Mouse (Mus musculus) hindbrain, embryonic 11.5 days (tissue): ENCODE measurements around the gene Casq2. TPM values are rescaled to one million over a fixed set of nuclear protein-coding genes. Genes with fewer than 3 reads are reported as not detected.

Source experiments
- ATAC-seq: fragments of 200-750 bp; cut with Nextera tagmentation; 2 replicates; pipeline ENCODE4 v1.8.0; 2017; ENCODE audit warnings: mild to moderate bottlenecking, moderate TSS enrichment, moderate library complexity; ENCODE audit not compliant: low FRiP score
- DNase-seq: peaks from one replicate; pipeline ENCODE4 v3.0.0-alpha.2; 2015; ENCODE audit warnings: low spot score
- H3K27ac ChIP-seq: fragments of 300-500 bp; sonication (generic); 2 replicates; pipeline ENCODE4 v1.5.1; 2014; ENCODE audit warnings: mild to moderate bottlenecking, low read depth, low read length
- H3K27me3 ChIP-seq: fragments of 300-500 bp; sonication (generic); 2 replicates; pipeline ENCODE4 v1.6.1; 2014; ENCODE audit warnings: mild to moderate bottlenecking, low read length, moderate library complexity, mixed read lengths; ENCODE audit not compliant: control insufficient read depth, insufficient read depth
- H3K36me3 ChIP-seq: fragments of 300-500 bp; sonication (generic); 2 replicates; pipeline ENCODE4 v1.6.1; 2014; ENCODE audit warnings: mild to moderate bottlenecking, low read length, moderate library complexity, mixed read lengths; ENCODE audit not compliant: control insufficient read depth, insufficient read depth
- H3K4me1 ChIP-seq: fragments of 300-500 bp; sonication (generic); replicated peaks from 2 replicates; pipeline ENCODE4 v1.6.1; 2014; ENCODE audit warnings: low read length, mixed read lengths; ENCODE audit not compliant: control insufficient read depth, insufficient read depth
- H3K4me2 ChIP-seq: fragments of 300-500 bp; sonication (generic); replicated peaks from 2 replicates; pipeline ENCODE4 v1.6.1; 2014; ENCODE audit warnings: mild to moderate bottlenecking, low read depth, low read length
- H3K4me3 ChIP-seq: fragments of 300-500 bp; sonication (generic); 2 replicates; pipeline ENCODE4 v1.5.1; 2014; ENCODE audit warnings: low read depth, low read length
- H3K9ac ChIP-seq: fragments of 300-500 bp; sonication (generic); 2 replicates; pipeline ENCODE4 v1.6.1; 2014; ENCODE audit warnings: low read depth, low read length
- H3K9me3 ChIP-seq: fragments of 300-500 bp; sonication (generic); 2 replicates; pipeline ENCODE4 v1.6.1; 2016; ENCODE audit warnings: low read length; ENCODE audit not compliant: control insufficient read depth
- WGBS: fragments of 180-500 bp; shearing (Covaris S2); extraction: QIAGEN DNeasy Blood & Tissue Kit; methylation state at CpG from one replicate; pipeline ENCODE4 v1.1.7; 2014; 5-methylcytosine and 5-hydroxymethylcytosine counted together
- polyA plus RNA-seq: library from polyadenylated mRNA; unstranded; fragments of >200 nt; fragmentation: Nextera tagmentation; extraction: Ambion mirVana; gene quantifications from 2 replicates; pipeline ENCODE4 v1.2.1, GENCODE M21; 2014

The Casq2 gene
- polyA plus RNA-seq, 1 experiment from 2014 or later, result 0.76 TPM

- WGBS, result 8% methylated on average over 10 of the region's 10 CpGs
- Histone ChIP-seq H3K4me3 (no peak overlapping the region), H3K27ac (no peak overlapping the region), H3K4me1 (no peaks in the 10 kb centered on the region), H3K9ac (no peak overlapping the region), H3K9me3 (no peaks in the 10 kb centered on the region), H3K36me3 (no peaks in the 10 kb centered on the region), H3K4me2 (no peak overlapping the region), H3K27me3 (no peaks in the 10 kb centered on the region)
- ATAC-seq, result no peak
- no peak for DNase-seq
Measured at GRCm38 (mm10) chr3:102167555-102168210, 81.5 kb downstream of the Casq2 start.

GRCm38 (mm10) chr3:102169197-102169905 is 83.1 kb downstream of the Casq2 start:
- no peak overlapping the region for H3K9ac ChIP-seq
- DNase-seq, result no peak
- no peaks in the 10 kb centered on the region for H3K4me1 ChIP-seq
- H3K9me3 ChIP-seq, result no peaks in the 10 kb centered on the region
- H3K27me3 ChIP-seq, result no peaks in the 10 kb centered on the region
- no peak overlapping the region for H3K4me3 ChIP-seq
- 88% methylated on average over 13 of the region's 13 CpGs for WGBS
- no peak for ATAC-seq
- H3K27ac ChIP-seq, result no peak overlapping the region
- no peak overlapping the region for H3K4me2 ChIP-seq
- H3K36me3 ChIP-seq, result no peaks in the 10 kb centered on the region

- 87% methylated on average over 8 of the region's 8 CpGs for WGBS
Measured at GRCm38 (mm10) chr3:102174118-102174865, 88.1 kb downstream of the Casq2 start.

GRCm38 (mm10) chr3:102175701-102176100 is 89.5 kb downstream of the Casq2 start:
- ATAC-seq (no peak), DNase-seq (no peak)
- no peaks in the 10 kb centered on the region for H3K4me1 ChIP-seq
- no peak overlapping the region for H3K4me2 ChIP-seq
- no peaks in the 10 kb centered on the region for H3K9me3 ChIP-seq
- H3K27me3 ChIP-seq, result no peaks in the 10 kb centered on the region
- WGBS, result 88% methylated on average over 17 of the region's 18 CpGs
- H3K36me3 ChIP-seq, result no peaks in the 10 kb centered on the region
- H3K4me3 ChIP-seq, result no peak overlapping the region
- H3K9ac ChIP-seq, result no peak overlapping the region
- H3K27ac ChIP-seq, result no peak overlapping the region

More at GRCm38 (mm10) chr3:102174118-102174865, 88.1 kb downstream of the Casq2 start:
- Histone ChIP-seq H3K9ac (no peak overlapping the region), H3K4me1 (no peaks in the 10 kb centered on the region), H3K4me3 (no peak overlapping the region), H3K27ac (no peak overlapping the region), H3K9me3 (no peaks in the 10 kb centered on the region), H3K27me3 (no peaks in the 10 kb centered on the region), H3K4me2 (no peak overlapping the region), H3K36me3 (no peaks in the 10 kb centered on the region)
- ATAC-seq (no peak), DNase-seq (no peak)

- no peaks in the 10 kb centered on the region for H3K27me3 ChIP-seq
- H3K4me2 ChIP-seq, result no peak overlapping the region
- H3K27ac ChIP-seq, result no peak overlapping the region
- no peak overlapping the region for H3K9ac ChIP-seq
- no peaks in the 10 kb centered on the region for H3K36me3 ChIP-seq
- no peaks in the 10 kb centered on the region for H3K4me1 ChIP-seq
- H3K4me3 ChIP-seq, result no peak overlapping the region
- H3K9me3 ChIP-seq, result no peaks in the 10 kb centered on the region
- no peak for ATAC-seq
- DNase-seq, result no peak
- 85% methylated on average over 5 of the region's 5 CpGs for WGBS
Measured at GRCm38 (mm10) chr3:102176116-102176515, 89.9 kb downstream of the Casq2 start.

GRCm38 (mm10) chr3:102177837-102178615 is 91.8 kb downstream of the Casq2 start:
- no peak for ATAC-seq
- H3K27me3 ChIP-seq, result no peaks in the 10 kb centered on the region
- no peak overlapping the region for H3K9ac ChIP-seq
- DNase-seq, result no peak
- H3K4me3 ChIP-seq, result no peak overlapping the region
- no peak overlapping the region for H3K27ac ChIP-seq
- no peaks in the 10 kb centered on the region for H3K4me1 ChIP-seq
- no peaks in the 10 kb centered on the region for H3K36me3 ChIP-seq
- WGBS, result 96% methylated on average over 12 of the region's 12 CpGs
- no peak overlapping the region for H3K4me2 ChIP-seq
- no peaks in the 10 kb centered on the region for H3K9me3 ChIP-seq

- H3K27ac ChIP-seq, result no peak overlapping the region
- no peaks in the 10 kb centered on the region for H3K36me3 ChIP-seq
- no peak for ATAC-seq
- H3K4me3 ChIP-seq, result no peak overlapping the region
- DNase-seq, result no peak
- no peaks in the 10 kb centered on the region for H3K27me3 ChIP-seq
- WGBS, result 57% methylated on average over 4 of the region's 4 CpGs
- H3K9ac ChIP-seq, result no peak overlapping the region
- no peak overlapping the region for H3K4me2 ChIP-seq
- H3K9me3 ChIP-seq, result no peaks in the 10 kb centered on the region
- H3K4me1 ChIP-seq, result no peaks in the 10 kb centered on the region
Measured at GRCm38 (mm10) chr3:102179869-102180268, 93.7 kb downstream of the Casq2 start.

GRCm38 (mm10) chr3:102180746-102181145 is 94.5 kb downstream of the Casq2 start:
- H3K4me3 ChIP-seq, result no peak overlapping the region
- no peaks in the 10 kb centered on the region for H3K27me3 ChIP-seq
- H3K4me1 ChIP-seq, result no peaks in the 10 kb centered on the region
- H3K4me2 ChIP-seq, result no peak overlapping the region
- H3K9ac ChIP-seq, result no peak overlapping the region
- H3K36me3 ChIP-seq, result no peaks in the 10 kb centered on the region
- no peak for ATAC-seq
- WGBS, result 86% methylated on average over 7 of the region's 7 CpGs
- no peak for DNase-seq
- H3K27ac ChIP-seq, result no peak overlapping the region
- H3K9me3 ChIP-seq, result no peaks in the 10 kb centered on the region
